Mouse (Mus musculus) left cerebral cortex, postnatal 36 days (tissue): Measurements from ENCODE around the gene Exoc6. TPM values are rescaled to one million over a fixed set of nuclear protein-coding genes. Genes with fewer than 3 reads are reported as not detected.

Experiments
- DNase-seq, 2 experiments: peaks; one replicate each; pipeline ENCODE4 v3.0.0; 2021 to 2022; ENCODE audit warnings: low spot score in 2 of 2, mixed read lengths in 1 of 2
- intact Hi-C: fragments of 180-260 bp; cut with DNase I; formaldehyde crosslinking; loops from one replicate; pipeline ENCODE4 v1.15.1; 2025
- total RNA-seq, 2 experiments: library from RNA; stranded (reverse); gene quantifications; 2 replicates each; pipeline ENCODE4 v1.2.3; 2021

Exoc6 gene
- total RNA-seq, 2 experiments from 2014 or later: 42.3 to 43.9 TPM

DNA sequence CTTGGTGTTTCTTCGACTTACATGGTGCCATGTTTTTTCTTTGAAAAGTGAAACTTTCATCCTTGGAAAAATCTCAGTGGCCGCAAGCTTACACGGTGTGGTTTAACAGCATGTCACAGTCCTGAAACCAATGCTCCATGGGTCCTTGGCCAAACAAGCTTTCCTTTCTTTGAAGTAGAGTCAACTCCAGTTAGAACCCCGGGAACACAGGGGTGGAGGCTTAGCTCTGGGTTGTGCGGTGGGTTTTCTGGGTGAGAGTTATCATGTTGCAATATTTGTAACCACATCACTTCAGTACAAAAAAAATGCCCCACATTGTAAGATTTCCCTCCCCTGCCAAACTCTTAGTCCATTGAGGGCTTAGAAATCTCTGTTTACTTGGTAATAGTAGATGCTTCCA lies 155.5 kb downstream of the Exoc6 start:
- no peak for DNase-seq
- intact Hi-C loops: loop anchor here (2.0 kb wide), 2 partner anchors 181 to 229 kb away; no protein-coding TSS in a partner anchor

DNA sequence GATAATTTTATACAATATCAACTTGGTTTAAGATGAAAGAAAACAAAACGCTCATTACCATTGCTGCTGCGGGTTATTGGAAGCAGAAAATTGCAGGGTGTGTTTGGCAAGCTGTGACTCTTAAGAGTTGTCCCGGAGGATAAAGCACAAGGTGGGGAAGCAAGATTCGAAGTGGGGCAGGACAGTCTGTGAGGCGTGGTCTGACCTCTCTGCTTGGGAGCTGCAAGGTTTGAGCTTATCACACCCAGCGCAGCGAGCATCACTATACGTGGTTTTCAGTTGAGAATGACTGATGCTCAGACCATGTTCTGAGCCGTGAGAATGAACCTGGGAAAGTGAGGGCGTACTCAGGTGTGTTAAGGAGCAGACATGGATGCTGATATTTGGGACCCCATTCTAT lies 164.5 kb downstream of the Exoc6 start:
- intact Hi-C loops: no loop called here
- no peak for DNase-seq

DNA sequence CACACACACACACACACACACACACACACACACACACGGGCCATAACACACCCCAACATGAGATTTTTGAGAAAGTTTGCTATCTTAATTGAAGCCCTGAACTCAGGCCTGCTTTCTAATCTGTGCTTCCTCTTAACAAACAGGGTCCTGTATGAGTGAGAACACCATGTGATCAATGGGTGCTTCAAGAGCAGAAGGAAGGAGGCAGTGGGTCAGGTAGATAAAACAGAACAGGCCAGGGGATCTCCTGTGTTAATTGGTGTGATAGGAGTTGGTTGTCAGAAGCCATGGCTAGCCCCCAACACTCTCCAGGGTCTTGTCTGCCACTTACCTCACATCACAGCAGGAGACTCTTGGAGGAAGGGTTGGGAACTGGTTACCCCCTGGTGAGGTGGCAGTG lies 165.8 kb downstream of the Exoc6 start:
- no peak for DNase-seq
- intact Hi-C loops: no loop called here

DNA sequence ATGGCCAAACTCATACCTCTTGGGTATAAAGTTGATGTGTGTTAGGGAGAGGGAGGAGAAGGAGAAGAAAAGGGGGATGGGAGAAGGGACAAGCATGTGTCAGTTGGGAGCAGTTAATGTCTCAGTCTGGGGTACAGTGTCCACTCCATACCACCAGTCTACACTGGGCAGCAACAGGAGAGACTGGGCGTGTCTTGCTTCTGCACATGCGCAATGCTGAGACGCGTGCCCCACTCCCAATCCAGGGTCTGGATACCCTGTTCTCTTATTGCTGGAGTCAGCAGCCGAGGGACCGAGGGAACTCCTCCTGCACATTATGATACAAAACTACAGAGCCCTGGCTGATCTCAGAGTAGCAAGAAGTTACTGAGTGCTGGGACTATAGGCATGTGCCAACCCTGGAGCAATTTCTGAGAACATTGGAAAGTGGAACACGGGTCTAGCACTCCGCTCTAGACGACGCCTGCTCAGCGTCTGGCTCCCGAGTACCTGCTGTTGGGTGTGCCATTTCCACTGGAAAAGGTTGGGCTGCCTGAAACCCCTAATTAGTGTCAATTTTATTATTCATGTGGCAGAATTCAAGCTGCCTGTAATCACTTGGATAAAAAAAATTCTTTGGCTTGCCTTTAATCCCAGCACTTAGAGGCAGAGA lies 166.4 kb downstream of the Exoc6 start:
- intact Hi-C loops: no loop called here

DNA sequence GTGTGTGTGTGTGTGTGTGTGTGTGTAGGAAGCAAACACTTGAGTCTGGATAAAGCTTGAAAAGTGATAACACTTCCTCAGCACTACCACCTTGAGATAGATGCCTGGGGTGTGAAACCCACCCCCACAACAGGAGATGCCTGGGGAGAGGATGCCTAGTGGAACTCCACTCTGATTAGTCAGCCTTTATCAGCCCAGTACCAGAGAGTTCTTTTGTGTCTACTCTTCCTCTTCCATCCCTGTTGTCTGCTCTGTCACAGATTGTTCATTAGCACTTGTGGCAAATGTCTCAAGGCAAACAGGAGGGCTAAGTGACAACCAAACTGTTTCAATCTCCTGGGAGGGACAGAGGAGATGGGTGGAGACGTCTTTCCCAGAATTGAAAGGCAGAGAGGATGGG lies 168.9 kb downstream of the Exoc6 start:
- DNase-seq: no peak
- intact Hi-C loops: no loop called here

More for the DNA sequence above, 166.4 kb downstream of the Exoc6 start:
- no peak for DNase-seq

DNA sequence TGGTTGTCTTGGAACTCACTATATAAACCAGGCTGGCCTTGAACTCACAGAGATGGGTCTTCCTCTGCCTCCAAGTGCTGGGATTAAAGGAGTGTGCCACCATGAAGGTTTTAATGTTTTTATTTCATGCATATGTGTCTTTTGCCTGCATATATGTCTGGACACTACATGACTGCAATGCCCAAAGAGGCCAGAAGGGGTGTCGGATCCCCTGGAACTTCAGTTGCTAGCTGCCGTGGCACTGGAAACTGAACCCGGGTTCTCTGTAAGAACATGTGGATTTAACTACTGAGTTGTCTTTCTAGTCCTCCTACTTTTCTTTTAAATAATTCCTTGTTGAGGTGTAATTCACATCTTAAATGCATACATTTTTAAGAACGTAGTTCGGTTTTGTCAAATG lies 174.4 kb downstream of the Exoc6 start:
- intact Hi-C loops: no loop called here
- no peak for DNase-seq

DNA sequence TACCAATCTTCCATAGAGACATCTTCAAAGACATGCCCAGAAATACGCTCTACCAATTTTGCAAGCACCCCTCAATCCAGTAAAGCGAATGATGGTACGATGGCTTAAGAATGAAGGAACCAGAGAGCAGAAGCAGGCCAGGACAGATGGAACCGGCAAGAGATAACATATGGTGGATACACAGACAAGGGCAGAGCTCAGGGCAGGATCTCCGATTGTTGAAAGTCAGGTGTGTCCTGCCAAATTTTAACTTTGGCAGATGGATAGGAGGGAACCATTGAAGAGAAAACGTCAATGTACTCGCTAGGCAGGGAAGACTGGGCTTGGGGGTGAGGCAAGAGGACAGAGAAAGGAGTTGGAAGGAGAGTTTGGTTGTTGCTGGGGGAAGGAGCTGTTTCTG lies 176.4 kb downstream of the Exoc6 start:
- DNase-seq: no peak
- intact Hi-C loops: no loop called here

DNA sequence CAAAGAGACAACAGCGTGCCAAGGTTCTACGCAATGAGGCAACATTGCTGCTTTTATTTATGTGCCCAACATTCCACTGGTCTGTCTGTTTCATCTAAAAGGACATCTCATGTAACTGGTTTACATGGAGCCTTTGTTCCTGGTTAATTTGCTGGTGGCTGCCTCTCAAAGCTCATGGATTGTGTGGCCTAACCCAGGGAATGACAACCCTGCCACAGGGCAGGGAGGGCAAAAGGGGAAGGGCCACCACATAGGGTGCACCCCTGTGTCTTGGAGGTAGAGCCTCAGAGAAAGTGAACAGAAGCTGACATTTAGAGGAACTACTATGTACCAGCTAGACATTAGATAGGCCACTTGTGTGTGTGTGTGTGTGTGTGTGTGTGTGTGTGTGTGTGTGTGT lies 177.1 kb downstream of the Exoc6 start:
- no peak for DNase-seq
- intact Hi-C loops: no loop called here

Other genes starting within 250 kb of the Exoc6 start
- 10 to 100 TPM; 34.1 to 37.4 TPM for gene Ide, start 212.6 kb upstream of the Exoc6 start, total RNA-seq
- 1 to 10 TPM; 1.1 TPM for gene Kif11, start 174.0 kb upstream of the Exoc6 start, total RNA-seq
- 1 to 10 TPM; 2.4 to 3.4 TPM for gene Hhex, start 115.6 kb upstream of the Exoc6 start, total RNA-seq
- not detected for gene Cyp26c1, start 135.2 kb downstream of the Exoc6 start, total RNA-seq
- gene Cyp26a1, start 147.4 kb downstream of the Exoc6 start, total RNA-seq: not detected